Mouse (Mus musculus): ENCODE measurements around the gene Gm45716. TPM values are rescaled to one million over a fixed set of nuclear protein-coding genes. Genes with fewer than 3 reads are reported as not detected.
A peak's percentile ranks its signal among the peaks of the same experiment; 100 is the strongest.

Gene Gm45716
- total RNA-seq, 1 experiment: 1.3 TPM

DNA sequence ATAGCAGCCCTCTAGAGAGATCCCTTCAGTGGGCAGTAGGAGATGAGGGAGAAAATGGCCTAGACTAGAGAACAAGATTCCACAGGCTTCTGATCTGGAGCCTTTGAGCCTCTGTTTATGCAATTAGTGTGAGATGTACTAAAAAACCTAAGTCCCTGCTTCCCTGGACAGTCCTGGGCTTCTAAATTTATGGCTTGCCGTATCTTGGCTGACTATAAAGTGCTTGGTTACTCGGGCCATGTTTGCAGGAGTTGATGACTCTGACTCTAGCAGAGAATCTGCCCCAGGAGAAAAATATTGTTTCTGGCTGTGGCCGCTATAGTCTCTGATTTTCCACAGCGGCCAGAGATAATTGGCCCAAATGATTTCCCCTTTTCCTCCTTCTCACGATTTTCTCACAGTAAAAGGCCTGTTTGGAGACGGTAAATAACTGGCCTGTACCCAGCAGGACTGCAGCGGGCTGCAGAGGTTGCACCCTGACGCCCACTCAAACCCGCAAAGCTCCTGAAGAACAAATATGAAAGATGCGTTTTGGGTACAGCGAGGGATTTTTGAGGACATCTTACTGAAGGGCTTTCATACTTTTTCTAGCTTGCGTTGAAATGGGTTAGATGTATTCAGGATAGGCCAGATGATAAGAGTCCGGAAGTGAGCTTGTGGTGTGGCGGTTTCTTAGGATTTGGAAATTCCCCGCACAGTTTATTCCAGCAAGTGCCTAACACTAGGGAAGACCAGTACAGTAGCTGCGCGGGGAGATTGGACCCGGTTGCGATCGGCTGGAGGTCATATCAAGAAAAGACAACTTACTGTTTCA lies 18.1 kb upstream of the Gm45716 start:
- H3K36me3 ChIP-seq (ENCODE audit: control insufficient read depth, insufficient read depth, low read length, poor library complexity, severe bottlenecking): no peaks in the 10 kb centered on the region
- peak overlapping the region; percentile 41 to 53 for H3K4me3 ChIP-seq (ENCODE audit: insufficient read depth in 1 of 2, low read depth in 1 of 2, low read length in 2 of 2, poor library complexity in 1 of 2, severe bottlenecking in 1 of 2)
- no peak for DNase-seq (ENCODE audit: low read depth, low spot score)
- TF ChIP-seq MAFK (IDR thresholded peaks at IDR 0.05; ENCODE audit: insufficient read depth, low read depth, low read length): no peak
- TF ChIP-seq ZC3H11A (IDR thresholded peaks at IDR 0.05; ENCODE audit: borderline replicate concordance, low read depth, low read length): no peak
- TF ChIP-seq ZNF384 (IDR thresholded peaks at IDR 0.05; ENCODE audit: low read depth, low read length): no peak
- no peak for TF ChIP-seq HCFC1 (IDR thresholded peaks at IDR 0.05; ENCODE audit: borderline replicate concordance, insufficient read depth, low read length)
- TF ChIP-seq CHD2 (IDR thresholded peaks at IDR 0.05; ENCODE audit: low read depth, low read length): no peak
- H3K9me3 ChIP-seq (ENCODE audit: control insufficient read depth, insufficient read depth, low read depth, low read length): no peaks in the 10 kb centered on the region
- in situ Hi-C loops (cut with MboI; ENCODE audit: low sequenced_read_pairs in 2 of 2, unreplicated experiment in 2 of 2): loop anchor here (5.0 to 25.0 kb wide), 3 partner anchors 125 to 182 kb away; no protein-coding TSS in a partner anchor
- H3K9ac ChIP-seq (ENCODE audit: insufficient read depth, low read depth, low read length, poor library complexity, severe bottlenecking): no peak overlapping the region
- H3K4me1 ChIP-seq (ENCODE audit: control insufficient read depth in 2 of 2, insufficient read depth in 2 of 2, low read length in 2 of 2, poor library complexity in 1 of 2): no peaks in the 10 kb centered on the region
- H3K27ac ChIP-seq (ENCODE audit: insufficient read depth, low read depth, low read length, poor library complexity, severe bottlenecking): no peak overlapping the region

DNA sequence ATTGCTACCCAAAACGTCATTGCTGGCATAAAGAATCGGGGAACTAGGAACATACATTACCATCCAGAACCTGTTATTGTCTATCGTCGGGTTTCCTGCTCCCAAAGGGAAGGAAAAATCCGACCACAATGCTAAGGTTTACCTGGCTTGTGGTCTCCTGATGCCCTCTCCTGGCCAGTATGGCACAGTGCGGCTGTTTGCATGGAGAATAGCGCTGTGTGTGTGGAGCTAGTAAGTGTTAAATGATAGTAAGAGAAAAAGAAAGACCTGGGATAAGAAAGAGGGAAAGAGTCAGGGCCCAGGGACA lies 17.5 kb upstream of the Gm45716 start:
- no peak overlapping the region for H3K27ac ChIP-seq (ENCODE audit: insufficient read depth, low read depth, low read length, poor library complexity, severe bottlenecking)
- no peaks in the 10 kb centered on the region for H3K36me3 ChIP-seq (ENCODE audit: control insufficient read depth, insufficient read depth, low read length, poor library complexity, severe bottlenecking)
- H3K4me3 ChIP-seq (ENCODE audit: insufficient read depth in 1 of 2, low read depth in 1 of 2, low read length in 2 of 2, poor library complexity in 1 of 2, severe bottlenecking in 1 of 2): peak overlapping the region; percentile 41 to 53
- no peaks in the 10 kb centered on the region for H3K4me1 ChIP-seq (ENCODE audit: control insufficient read depth in 2 of 2, insufficient read depth in 2 of 2, low read length in 2 of 2, poor library complexity in 1 of 2)
- no peaks in the 10 kb centered on the region for H3K9me3 ChIP-seq (ENCODE audit: control insufficient read depth, insufficient read depth, low read depth, low read length)
- TF ChIP-seq CHD2 (IDR thresholded peaks at IDR 0.05; ENCODE audit: low read depth, low read length): no peak
- TF ChIP-seq ZC3H11A (IDR thresholded peaks at IDR 0.05; ENCODE audit: borderline replicate concordance, low read depth, low read length): peak; percentile 97
- in situ Hi-C loops (cut with MboI; ENCODE audit: low sequenced_read_pairs in 2 of 2, unreplicated experiment in 2 of 2): loop anchor here in 1 of 2 experiments (25.0 kb wide), 1 partner anchor 183 kb away; no protein-coding TSS in a partner anchor
- H3K9ac ChIP-seq (ENCODE audit: insufficient read depth, low read depth, low read length, poor library complexity, severe bottlenecking): no peak overlapping the region
- DNase-seq (ENCODE audit: low read depth, low spot score): peak; percentile 44

DNA sequence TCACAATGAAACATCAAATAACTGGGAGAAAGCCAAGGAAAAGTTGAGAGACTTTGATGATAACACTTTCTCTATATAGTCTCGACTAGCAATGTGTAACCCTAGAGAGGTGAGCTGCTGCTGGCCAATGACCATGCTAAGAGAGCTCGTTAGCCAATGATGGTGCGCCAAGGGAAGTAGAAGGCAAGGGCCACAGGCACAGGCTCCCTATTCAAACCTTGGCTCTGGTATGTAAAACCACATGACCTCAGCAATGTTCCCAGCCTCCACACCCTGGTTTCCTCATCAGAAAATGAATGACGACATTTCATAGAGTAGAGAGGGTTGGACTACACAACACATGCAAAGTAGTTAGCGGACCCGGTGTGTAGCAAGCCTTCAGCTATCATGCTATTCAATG lies 15.2 kb upstream of the Gm45716 start:
- no peaks in the 10 kb centered on the region for H3K4me1 ChIP-seq (ENCODE audit: control insufficient read depth in 2 of 2, insufficient read depth in 2 of 2, low read length in 2 of 2, poor library complexity in 1 of 2)
- no peak overlapping the region for H3K4me3 ChIP-seq (ENCODE audit: insufficient read depth in 1 of 2, low read depth in 1 of 2, low read length in 2 of 2, poor library complexity in 1 of 2, severe bottlenecking in 1 of 2)
- no peak overlapping the region for H3K9ac ChIP-seq (ENCODE audit: insufficient read depth, low read depth, low read length, poor library complexity, severe bottlenecking)
- H3K9me3 ChIP-seq (ENCODE audit: control insufficient read depth, insufficient read depth, low read depth, low read length): no peaks in the 10 kb centered on the region
- no peaks in the 10 kb centered on the region for H3K36me3 ChIP-seq (ENCODE audit: control insufficient read depth, insufficient read depth, low read length, poor library complexity, severe bottlenecking)
- in situ Hi-C loops (cut with MboI; ENCODE audit: low sequenced_read_pairs in 2 of 2, unreplicated experiment in 2 of 2): loop anchor here in 1 of 2 experiments (25.0 kb wide), 1 partner anchor 185 kb away; no protein-coding TSS in a partner anchor
- H3K27ac ChIP-seq (ENCODE audit: insufficient read depth, low read depth, low read length, poor library complexity, severe bottlenecking): no peak overlapping the region
- TF ChIP-seq CHD2 (IDR thresholded peaks at IDR 0.05; ENCODE audit: low read depth, low read length): no peak
- no peak for TF ChIP-seq ZNF384 (IDR thresholded peaks at IDR 0.05; ENCODE audit: low read depth, low read length)
- TF ChIP-seq ZC3H11A (IDR thresholded peaks at IDR 0.05; ENCODE audit: borderline replicate concordance, low read depth, low read length): no peak
- TF ChIP-seq HCFC1 (IDR thresholded peaks at IDR 0.05; ENCODE audit: borderline replicate concordance, insufficient read depth, low read length): no peak
- no peak for TF ChIP-seq MAFK (IDR thresholded peaks at IDR 0.05; ENCODE audit: insufficient read depth, low read depth, low read length)
- no peak for DNase-seq (ENCODE audit: low read depth, low spot score)

DNA sequence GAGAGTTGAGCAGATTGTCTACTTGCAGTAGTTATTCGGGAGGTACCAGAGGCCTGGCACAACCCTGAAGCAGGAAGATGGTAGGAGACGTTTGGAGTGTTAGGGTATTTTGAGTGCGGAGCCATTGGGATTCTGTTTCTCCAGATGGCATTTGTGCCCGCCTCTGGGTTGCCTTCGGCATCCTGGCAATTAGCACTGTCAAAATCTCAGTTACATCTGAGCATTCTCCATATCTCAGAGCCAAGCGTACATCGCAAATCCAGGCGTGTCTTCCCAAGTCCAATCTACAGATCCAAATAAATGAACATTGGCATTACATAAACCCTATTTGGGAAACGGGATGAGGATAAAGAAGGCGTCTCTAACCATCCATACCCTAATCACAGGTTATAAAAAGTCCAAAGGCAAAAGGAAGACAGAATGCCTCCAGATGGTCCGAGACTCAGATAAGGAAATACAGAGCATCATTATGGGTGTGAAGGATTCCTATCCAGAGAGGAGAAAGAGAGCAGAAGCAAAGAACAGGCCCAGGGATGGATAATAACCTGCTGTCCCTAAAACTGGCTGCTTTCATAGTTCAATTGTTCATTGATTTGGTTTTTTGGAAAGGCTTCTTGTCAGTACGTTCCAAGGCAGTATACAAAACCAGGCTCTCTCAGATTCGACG lies 11.7 kb upstream of the Gm45716 start:
- Histone ChIP-seq H3K4me3 (ENCODE audit: insufficient read depth in 1 of 2, low read depth in 1 of 2, low read length in 2 of 2, poor library complexity in 1 of 2, severe bottlenecking in 1 of 2) (no peak overlapping the region), H3K27ac (ENCODE audit: insufficient read depth, low read depth, low read length, poor library complexity, severe bottlenecking) (no peak overlapping the region), H3K9ac (ENCODE audit: insufficient read depth, low read depth, low read length, poor library complexity, severe bottlenecking) (no peak overlapping the region), H3K4me1 (ENCODE audit: control insufficient read depth in 2 of 2, insufficient read depth in 2 of 2, low read length in 2 of 2, poor library complexity in 1 of 2) (no peaks in the 10 kb centered on the region), H3K36me3 (ENCODE audit: control insufficient read depth, insufficient read depth, low read length, poor library complexity, severe bottlenecking) (no peaks in the 10 kb centered on the region), H3K9me3 (ENCODE audit: control insufficient read depth, insufficient read depth, low read depth, low read length) (no peaks in the 10 kb centered on the region)
- no peak for DNase-seq (ENCODE audit: low read depth, low spot score)
- TF ChIP-seq HCFC1 (IDR thresholded peaks at IDR 0.05; ENCODE audit: borderline replicate concordance, insufficient read depth, low read length) (no peak), CHD2 (IDR thresholded peaks at IDR 0.05; ENCODE audit: low read depth, low read length) (no peak), MAFK (IDR thresholded peaks at IDR 0.05; ENCODE audit: insufficient read depth, low read depth, low read length) (no peak), ZC3H11A (IDR thresholded peaks at IDR 0.05; ENCODE audit: borderline replicate concordance, low read depth, low read length) (no peak), ZNF384 (IDR thresholded peaks at IDR 0.05; ENCODE audit: low read depth, low read length) (no peak)
- in situ Hi-C loops (cut with MboI; ENCODE audit: low sequenced_read_pairs in 2 of 2, unreplicated experiment in 2 of 2): no loop called here
